Mouse (Mus musculus): ENCODE results near the gene Ptprm. TPM values are rescaled to one million over a fixed set of nuclear protein-coding genes. Genes with fewer than 3 reads are reported as not detected.

Ptprm gene
- polyA plus RNA-seq, 1 experiment from 2014 or later: 10.4 TPM

DNA sequence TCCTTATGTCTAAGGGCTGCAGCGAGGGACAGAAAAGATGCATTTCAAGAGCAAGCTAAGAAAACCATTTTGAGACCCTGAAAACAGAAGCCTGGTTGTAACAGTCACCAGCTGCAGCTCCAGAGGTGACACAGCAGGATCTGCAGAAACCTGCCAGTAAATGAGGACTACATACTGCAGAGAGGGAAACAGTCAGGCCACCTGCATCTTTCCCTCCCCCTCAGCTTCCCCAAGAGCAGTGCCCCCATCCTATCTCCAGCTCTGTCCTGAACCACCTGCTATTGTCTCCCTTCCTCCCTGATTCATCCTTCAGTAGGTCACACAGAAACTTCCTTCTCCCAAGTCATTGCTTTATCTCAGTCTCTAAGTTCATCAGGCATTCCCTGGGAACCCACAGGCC lies 274.7 kb downstream of the Ptprm start:
- no peak for DNase-seq (ENCODE audit: low spot score)
- Histone ChIP-seq H3K27ac (replicated peaks; ENCODE audit: low read depth, low read length) (no peak overlapping the region), H3K4me1 (ENCODE audit: control insufficient read depth, insufficient read depth, low read length) (peaks cover 7% of the 10 kb centered on the region; the same call in 1 of the 2 replicates)

DNA sequence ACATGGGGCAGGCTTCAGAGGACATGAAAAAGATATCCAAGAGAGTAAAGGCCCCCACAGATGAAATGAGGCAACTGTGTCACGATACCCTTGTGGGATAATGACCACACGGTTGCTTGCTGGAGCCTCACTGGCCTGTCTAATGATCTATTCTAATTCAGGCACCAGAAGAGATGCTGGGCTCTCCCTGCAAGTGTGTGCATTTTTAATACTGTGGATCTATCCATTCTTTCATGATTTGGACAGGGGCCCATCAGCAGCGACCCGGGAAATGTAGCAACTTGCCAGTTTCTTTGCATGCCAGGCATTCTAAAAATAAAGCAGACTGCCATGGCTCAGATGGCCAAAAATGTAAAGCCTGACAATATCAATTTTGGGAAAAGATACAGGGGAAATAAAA lies 280.7 kb downstream of the Ptprm start:
- H3K9me3 ChIP-seq (ENCODE audit: control insufficient read depth, low read length): no peaks in the 10 kb centered on the region
- no peak overlapping the region for H3K4me3 ChIP-seq (ENCODE audit: low read depth, low read length)
- H3K4me2 ChIP-seq (ENCODE audit: low read depth, severe bottlenecking): no peak overlapping the region
- H3K27me3 ChIP-seq (ENCODE audit: control insufficient read depth, insufficient read depth, low read length): no peaks in the 10 kb centered on the region
- H3K36me3 ChIP-seq (ENCODE audit: control insufficient read depth, insufficient read depth, low read length): no peaks in the 10 kb centered on the region
- no peak overlapping the region for H3K9ac ChIP-seq (ENCODE audit: low read length)
- 80% methylated on average over 4 of the region's 4 CpGs for WGBS
- H3K27ac ChIP-seq (replicated peaks; ENCODE audit: low read depth, low read length): no peak overlapping the region
- H3K4me1 ChIP-seq (ENCODE audit: control insufficient read depth, insufficient read depth, low read length): no peaks in the 10 kb centered on the region
- DNase-seq (ENCODE audit: low spot score) (no peak), ATAC-seq (ENCODE audit: insufficient number of reproducible peaks, low FRiP score, low TSS enrichment, low read depth) (no peak)

More for the DNA sequence above, 274.7 kb downstream of the Ptprm start:
- no peaks in the 10 kb centered on the region for H3K9me3 ChIP-seq (ENCODE audit: control insufficient read depth, low read length)
- 71% methylated on average over 1 of the region's 1 CpGs for WGBS
- no peak overlapping the region for H3K4me3 ChIP-seq (ENCODE audit: low read depth, low read length)
- H3K36me3 ChIP-seq (ENCODE audit: control insufficient read depth, insufficient read depth, low read length): no peaks in the 10 kb centered on the region
- no peak overlapping the region for H3K4me2 ChIP-seq (ENCODE audit: low read depth, severe bottlenecking)
- no peak for ATAC-seq (ENCODE audit: insufficient number of reproducible peaks, low FRiP score, low TSS enrichment, low read depth)
- H3K27me3 ChIP-seq (ENCODE audit: control insufficient read depth, insufficient read depth, low read length): no peaks in the 10 kb centered on the region
- no peak overlapping the region for H3K9ac ChIP-seq (ENCODE audit: low read length)

DNA sequence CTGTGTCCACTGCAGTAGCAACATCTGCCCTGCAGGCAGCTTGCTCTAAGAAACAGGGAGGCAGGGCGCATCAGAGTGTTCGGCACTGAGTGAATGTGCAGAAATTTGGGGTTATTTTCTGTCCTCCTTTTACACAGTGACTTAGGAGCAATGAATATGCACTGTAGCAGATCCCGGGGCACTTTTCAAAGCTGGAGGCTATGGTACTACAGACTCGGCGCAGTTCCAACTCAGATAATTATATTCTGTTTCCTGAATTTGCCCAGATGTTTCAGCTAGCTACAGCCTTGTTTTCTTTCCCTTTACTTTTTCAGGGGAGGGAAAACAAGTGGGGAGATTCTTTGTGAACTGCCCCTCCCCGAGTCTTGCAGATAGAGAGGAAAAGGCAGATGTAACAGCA lies 281.1 kb downstream of the Ptprm start:
- Histone ChIP-seq H3K9me3 (ENCODE audit: control insufficient read depth, low read length) (no peaks in the 10 kb centered on the region), H3K27ac (replicated peaks; ENCODE audit: low read depth, low read length) (no peak overlapping the region), H3K9ac (ENCODE audit: low read length) (no peak overlapping the region), H3K36me3 (ENCODE audit: control insufficient read depth, insufficient read depth, low read length) (no peaks in the 10 kb centered on the region), H3K4me2 (ENCODE audit: low read depth, severe bottlenecking) (no peak overlapping the region), H3K4me3 (ENCODE audit: low read depth, low read length) (no peak overlapping the region), H3K4me1 (ENCODE audit: control insufficient read depth, insufficient read depth, low read length) (no peaks in the 10 kb centered on the region), H3K27me3 (ENCODE audit: control insufficient read depth, insufficient read depth, low read length) (no peaks in the 10 kb centered on the region)
- ATAC-seq (ENCODE audit: insufficient number of reproducible peaks, low FRiP score, low TSS enrichment, low read depth) (no peak), DNase-seq (ENCODE audit: low spot score) (no peak)
- WGBS: 81% methylated on average over 6 of the region's 6 CpGs

DNA sequence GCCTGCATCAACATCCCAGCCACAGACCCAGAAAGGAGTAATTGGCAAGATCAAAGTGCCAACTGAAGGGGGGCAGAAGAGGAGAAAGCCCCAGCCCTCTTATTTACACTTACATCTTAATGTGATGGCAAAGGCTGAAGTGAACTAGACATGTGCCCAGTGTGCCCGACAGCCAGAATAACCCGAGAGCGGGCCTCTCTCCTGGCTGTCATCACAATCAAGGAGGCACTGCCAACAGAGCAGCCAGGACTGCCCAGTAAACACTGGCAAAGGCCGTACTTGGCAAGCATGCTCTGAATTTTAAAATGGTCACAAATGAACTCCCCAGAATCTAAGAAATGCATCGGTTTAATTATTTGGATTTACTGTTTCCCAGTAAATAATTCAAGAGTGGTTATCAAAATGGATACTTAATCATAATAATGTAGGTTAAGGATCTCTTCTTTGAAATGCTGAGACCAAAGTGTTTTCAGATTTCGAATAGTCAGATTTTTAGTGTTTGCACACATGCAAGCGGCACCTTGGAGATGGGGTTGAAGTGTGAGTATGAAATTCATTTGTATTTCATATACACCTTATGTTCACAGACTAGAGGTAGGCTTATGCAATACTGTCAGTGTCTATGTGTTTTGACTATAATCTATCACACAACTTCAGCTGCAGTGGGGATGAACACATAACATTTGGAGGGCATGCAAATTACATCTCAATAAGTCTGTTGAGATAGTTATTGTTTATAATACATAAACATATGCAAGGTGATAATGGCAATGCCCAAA lies 282.8 kb downstream of the Ptprm start:
- Histone ChIP-seq H3K27me3 (ENCODE audit: control insufficient read depth, insufficient read depth, low read length) (no peaks in the 10 kb centered on the region), H3K9ac (ENCODE audit: low read length) (no peak overlapping the region), H3K4me1 (ENCODE audit: control insufficient read depth, insufficient read depth, low read length) (no peaks in the 10 kb centered on the region), H3K4me3 (ENCODE audit: low read depth, low read length) (no peak overlapping the region), H3K4me2 (ENCODE audit: low read depth, severe bottlenecking) (no peak overlapping the region), H3K27ac (replicated peaks; ENCODE audit: low read depth, low read length) (no peak overlapping the region), H3K36me3 (ENCODE audit: control insufficient read depth, insufficient read depth, low read length) (no peaks in the 10 kb centered on the region), H3K9me3 (ENCODE audit: control insufficient read depth, low read length) (no peaks in the 10 kb centered on the region)
- WGBS: 86% methylated on average over 7 of the region's 7 CpGs
- DNase-seq (ENCODE audit: low spot score): no peak
- ATAC-seq (ENCODE audit: insufficient number of reproducible peaks, low FRiP score, low TSS enrichment, low read depth): no peak

DNA sequence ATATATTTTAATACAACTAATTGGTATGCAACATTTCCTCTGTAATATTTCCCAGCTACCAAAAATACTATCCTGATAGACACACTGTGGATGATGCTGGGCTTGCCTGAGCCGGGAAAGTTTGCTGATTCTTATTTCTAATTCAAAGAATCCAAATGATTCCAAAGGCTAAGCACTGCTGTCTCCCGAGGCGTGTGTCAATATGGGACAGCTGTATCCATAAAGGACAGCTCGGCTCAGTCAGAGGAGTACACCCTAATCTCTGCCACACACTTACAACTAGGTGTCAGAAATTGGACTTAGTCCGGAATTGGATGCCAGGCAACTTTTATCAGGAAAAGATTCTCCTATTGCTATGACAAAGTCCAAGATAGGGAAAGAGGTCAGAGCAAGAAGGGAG lies 290.6 kb downstream of the Ptprm start:
- Histone ChIP-seq H3K4me3 (ENCODE audit: low read depth, low read length) (no peak overlapping the region), H3K27ac (replicated peaks; ENCODE audit: low read depth, low read length) (no peak overlapping the region), H3K4me1 (ENCODE audit: control insufficient read depth, insufficient read depth, low read length) (no peaks in the 10 kb centered on the region), H3K9ac (ENCODE audit: low read length) (no peak overlapping the region), H3K4me2 (ENCODE audit: low read depth, severe bottlenecking) (no peak overlapping the region), H3K36me3 (ENCODE audit: control insufficient read depth, insufficient read depth, low read length) (no peaks in the 10 kb centered on the region), H3K9me3 (ENCODE audit: control insufficient read depth, low read length) (no peaks in the 10 kb centered on the region), H3K27me3 (ENCODE audit: control insufficient read depth, insufficient read depth, low read length) (no peaks in the 10 kb centered on the region)
- DNase-seq (ENCODE audit: low spot score): no peak
- ATAC-seq (ENCODE audit: insufficient number of reproducible peaks, low FRiP score, low TSS enrichment, low read depth): no peak
- WGBS: 87% methylated on average over 5 of the region's 5 CpGs

DNA sequence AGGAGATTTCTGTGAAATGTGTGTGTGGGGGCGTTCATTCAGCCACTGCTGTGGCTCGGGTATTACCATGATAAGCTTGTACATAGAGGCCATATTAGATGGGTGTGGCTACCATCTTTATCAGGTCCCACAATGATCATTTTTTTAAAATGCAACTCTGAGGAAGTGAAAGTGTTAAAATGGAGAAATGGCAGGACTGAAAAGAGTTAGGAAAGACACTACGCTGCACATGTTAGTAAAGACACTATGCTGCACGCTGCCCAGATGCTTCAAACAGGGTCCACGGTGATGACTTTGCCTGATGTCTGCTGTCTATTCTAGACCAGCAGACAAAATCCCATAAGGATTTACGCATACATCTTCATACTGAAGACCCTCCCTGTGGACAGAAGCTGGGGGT lies 298.6 kb downstream of the Ptprm start:
- no peak for DNase-seq (ENCODE audit: low spot score)
- Histone ChIP-seq H3K9ac (ENCODE audit: low read length) (no peak overlapping the region), H3K4me2 (ENCODE audit: low read depth, severe bottlenecking) (no peak overlapping the region), H3K27ac (replicated peaks; ENCODE audit: low read depth, low read length) (no peak overlapping the region), H3K27me3 (ENCODE audit: control insufficient read depth, insufficient read depth, low read length) (no peaks in the 10 kb centered on the region), H3K4me3 (ENCODE audit: low read depth, low read length) (no peak overlapping the region), H3K36me3 (ENCODE audit: control insufficient read depth, insufficient read depth, low read length) (no peaks in the 10 kb centered on the region), H3K4me1 (ENCODE audit: control insufficient read depth, insufficient read depth, low read length) (no peaks in the 10 kb centered on the region), H3K9me3 (ENCODE audit: control insufficient read depth, low read length) (no peaks in the 10 kb centered on the region)
- no peak for ATAC-seq (ENCODE audit: insufficient number of reproducible peaks, low FRiP score, low TSS enrichment, low read depth)
- 95% methylated on average over 6 of the region's 6 CpGs for WGBS

DNA sequence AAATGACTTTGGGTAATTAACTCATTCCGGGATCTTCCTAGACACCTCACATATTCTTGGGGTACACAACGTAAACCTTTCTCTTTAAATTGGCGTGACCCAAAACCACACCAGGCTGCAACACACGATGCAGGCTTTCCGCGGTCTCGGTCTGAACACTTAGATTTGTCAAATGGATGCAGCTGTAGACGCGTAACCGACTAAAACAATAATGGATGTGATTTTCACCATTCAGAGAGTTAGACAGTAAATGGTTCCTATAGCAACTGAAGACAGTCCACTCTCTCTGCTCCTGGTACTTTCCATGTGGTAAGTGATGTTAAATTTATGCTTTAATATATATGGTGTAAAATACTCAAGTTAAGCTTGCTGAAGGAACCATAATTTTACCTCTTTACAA lies 300.1 kb downstream of the Ptprm start:
- 95% methylated on average over 10 of the region's 10 CpGs for WGBS
- no peak overlapping the region for H3K4me2 ChIP-seq (ENCODE audit: low read depth, severe bottlenecking)
- H3K9me3 ChIP-seq (ENCODE audit: control insufficient read depth, low read length): no peaks in the 10 kb centered on the region
- no peaks in the 10 kb centered on the region for H3K27me3 ChIP-seq (ENCODE audit: control insufficient read depth, insufficient read depth, low read length)
- no peak overlapping the region for H3K27ac ChIP-seq (replicated peaks; ENCODE audit: low read depth, low read length)
- no peak overlapping the region for H3K9ac ChIP-seq (ENCODE audit: low read length)
- H3K36me3 ChIP-seq (ENCODE audit: control insufficient read depth, insufficient read depth, low read length): no peaks in the 10 kb centered on the region
- H3K4me3 ChIP-seq (ENCODE audit: low read depth, low read length): no peak overlapping the region
- ATAC-seq (ENCODE audit: insufficient number of reproducible peaks, low FRiP score, low TSS enrichment, low read depth) (no peak), DNase-seq (ENCODE audit: low spot score) (no peak)
- H3K4me1 ChIP-seq (ENCODE audit: control insufficient read depth, insufficient read depth, low read length): no peaks in the 10 kb centered on the region

DNA sequence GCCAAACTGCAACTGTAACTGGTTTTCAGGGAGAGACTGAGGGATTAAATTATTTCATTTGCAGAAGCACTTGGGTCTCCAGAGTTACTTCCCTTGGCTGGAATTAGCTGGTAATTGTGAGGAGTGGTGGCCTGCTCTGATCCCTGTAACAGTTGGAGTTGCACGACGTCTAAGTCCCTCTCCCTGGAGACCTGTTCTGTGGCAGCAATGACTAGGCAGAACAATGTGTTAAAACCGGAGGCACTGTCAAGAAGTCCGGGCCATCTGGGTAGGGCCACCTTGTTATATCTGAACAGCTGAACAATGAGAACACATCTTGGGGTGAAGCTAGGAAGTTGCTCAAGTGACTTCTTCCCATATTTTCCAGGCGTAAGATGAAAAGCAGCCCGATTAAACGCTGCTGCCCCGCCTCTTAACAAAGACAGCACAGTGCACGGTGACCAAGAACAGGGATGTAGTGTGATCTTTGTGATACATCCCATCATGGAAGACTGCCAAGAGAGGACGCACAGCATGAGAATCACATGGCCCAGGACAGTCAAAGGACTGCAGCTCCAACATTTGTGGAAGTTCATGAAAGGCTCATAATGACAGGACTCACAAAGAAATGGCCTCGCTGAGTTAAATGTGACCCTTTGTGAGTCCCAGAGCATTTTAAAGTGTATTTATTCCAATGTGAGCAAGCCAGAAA lies 301.5 kb downstream of the Ptprm start:
- H3K9me3 ChIP-seq (ENCODE audit: control insufficient read depth, low read length): no peaks in the 10 kb centered on the region
- WGBS: 82% methylated on average over 11 of the region's 11 CpGs
- ATAC-seq (ENCODE audit: insufficient number of reproducible peaks, low FRiP score, low TSS enrichment, low read depth) (no peak), DNase-seq (ENCODE audit: low spot score) (no peak)
- no peaks in the 10 kb centered on the region for H3K27me3 ChIP-seq (ENCODE audit: control insufficient read depth, insufficient read depth, low read length)
- no peak overlapping the region for H3K4me3 ChIP-seq (ENCODE audit: low read depth, low read length)
- H3K27ac ChIP-seq (replicated peaks; ENCODE audit: low read depth, low read length): no peak overlapping the region
- no peak overlapping the region for H3K4me2 ChIP-seq (ENCODE audit: low read depth, severe bottlenecking)
- H3K36me3 ChIP-seq (ENCODE audit: control insufficient read depth, insufficient read depth, low read length): no peaks in the 10 kb centered on the region
- no peak overlapping the region for H3K9ac ChIP-seq (ENCODE audit: low read length)
- no peaks in the 10 kb centered on the region for H3K4me1 ChIP-seq (ENCODE audit: control insufficient read depth, insufficient read depth, low read length)

Measured in limb, embryonic 11.5 days (tissue).